Mouse (Mus musculus): Measurements from ENCODE around the gene Taar6.

The Taar6 gene

GRCm38 (mm10) chr10:23938312-23938711 is 47.1 kb downstream of the Taar6 start, which contains the start of gene Taar2:
Gene Taar2 (plus strand): TSS chr10:23938572.
- intact Hi-C loops (cut with DNase I), result no loop called here

GRCm38 (mm10) chr10:23937613-23938012 is 47.8 kb downstream of the Taar6 start:
- intact Hi-C loops (cut with DNase I), result no loop called here
